Mouse (Mus musculus) heart, embryonic 11.5 days (tissue): ENCODE measurements around the gene Mgrn1. TPM values are rescaled to one million over a fixed set of nuclear protein-coding genes. Genes with fewer than 3 reads are reported as not detected.

Source experiments
- ATAC-seq: fragments of 200-750 bp; cut with Nextera tagmentation; replicated peaks from 2 replicates; pipeline ENCODE4 v1.8.0; 2017; ENCODE audit warnings: moderate library complexity; ENCODE audit not compliant: insufficient number of reproducible peaks, low FRiP score, low TSS enrichment
- H3K27ac ChIP-seq: fragments of 300-500 bp; sonication (generic); 2 replicates; pipeline ENCODE4 v1.5.1; 2014; ENCODE audit warnings: mild to moderate bottlenecking, low read depth, low read length
- H3K27me3 ChIP-seq: fragments of 300-500 bp; sonication (generic); 2 replicates; pipeline ENCODE4 v1.6.1; 2014; ENCODE audit warnings: mild to moderate bottlenecking, low read length, mixed read lengths; ENCODE audit not compliant: control insufficient read depth, insufficient read depth
- H3K36me3 ChIP-seq: fragments of 300-500 bp; sonication (generic); 2 replicates; pipeline ENCODE4 v1.6.1; 2014; ENCODE audit warnings: mild to moderate bottlenecking, low read length, moderate library complexity, mixed read lengths; ENCODE audit not compliant: control insufficient read depth, insufficient read depth
- H3K4me1 ChIP-seq: fragments of 300-500 bp; sonication (generic); 2 replicates; pipeline ENCODE4 v1.6.1; 2014; ENCODE audit warnings: low read length; ENCODE audit not compliant: control insufficient read depth, insufficient read depth
- H3K4me2 ChIP-seq: fragments of 300-500 bp; sonication (generic); 2 replicates; pipeline ENCODE4 v1.6.1; 2014; ENCODE audit warnings: mild to moderate bottlenecking, moderate library complexity
- H3K4me3 ChIP-seq: fragments of 300-500 bp; sonication (generic); 2 replicates; pipeline ENCODE4 v1.5.1; 2014; ENCODE audit warnings: low read depth, low read length
- H3K9ac ChIP-seq: fragments of 300-500 bp; sonication (generic); 2 replicates; pipeline ENCODE4 v1.6.1; 2014; ENCODE audit warnings: mild to moderate bottlenecking, low read depth, low read length, moderate library complexity
- H3K9me3 ChIP-seq: fragments of 300-500 bp; sonication (generic); replicated peaks from 2 replicates; pipeline ENCODE4 v1.6.1; 2016; ENCODE audit warnings: low read length; ENCODE audit not compliant: control insufficient read depth
- WGBS: fragments of 180-500 bp; shearing (Covaris S2); extraction: QIAGEN DNeasy Blood & Tissue Kit; methylation state at CpG from one replicate; pipeline ENCODE4 v1.1.7; 2014; ENCODE audit not compliant: insufficient replicate concordance; 5-methylcytosine and 5-hydroxymethylcytosine counted together
- polyA plus RNA-seq: library from polyadenylated mRNA; unstranded; fragments of >200 nt; fragmentation: Nextera tagmentation; extraction: Ambion mirVana; gene quantifications from 2 replicates; pipeline ENCODE4 v1.2.1, GENCODE M21; 2014

Mgrn1 gene
- polyA plus RNA-seq, 1 experiment from 2014 or later = 96.8 TPM

DNA sequence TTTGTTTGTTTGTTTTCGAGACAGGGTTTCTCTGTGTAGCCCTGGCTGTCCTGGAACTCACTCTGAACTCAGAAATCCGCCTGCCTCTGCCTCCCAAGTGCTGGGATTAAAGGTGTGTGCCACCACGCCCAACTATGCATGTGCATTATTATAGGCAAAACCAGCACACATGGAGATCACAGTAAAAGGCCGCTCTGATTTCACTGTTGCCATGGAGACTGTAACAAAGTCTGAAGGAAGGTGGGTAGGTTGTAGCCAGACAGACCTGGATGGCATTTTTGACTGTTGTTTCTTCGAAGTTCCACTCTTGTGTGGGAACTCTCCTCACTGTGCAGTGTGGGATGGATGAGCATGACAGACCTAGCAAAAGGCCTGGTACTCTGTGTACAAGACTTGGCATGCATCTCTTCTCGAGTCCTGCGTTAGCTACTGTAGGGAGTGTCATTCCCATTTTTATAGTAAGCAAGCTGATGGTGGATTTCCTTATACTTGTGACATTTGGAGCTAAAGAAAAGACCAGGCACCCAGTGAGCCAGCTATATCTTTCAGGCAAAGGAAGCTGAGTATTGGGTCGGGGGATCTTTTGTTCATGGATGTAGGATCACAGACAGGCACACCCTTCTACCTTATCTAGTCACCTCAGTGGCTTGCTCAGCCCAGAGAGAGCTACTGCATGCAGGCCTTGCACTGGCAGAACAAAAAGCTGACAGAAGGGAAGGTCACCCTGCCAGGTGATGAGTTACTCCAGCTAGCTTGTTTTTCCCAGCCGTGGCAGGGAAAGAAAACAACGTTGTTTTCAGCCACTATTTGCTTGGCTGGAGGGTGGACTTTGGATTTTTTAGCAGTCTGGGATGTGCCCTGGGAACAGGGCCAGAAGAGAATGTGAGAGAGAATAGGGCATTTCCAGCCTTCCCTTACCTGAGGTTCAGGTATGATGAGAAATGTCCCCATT lies 4.4 kb upstream of the Mgrn1 start:
- ATAC-seq = no peak
- WGBS = 72% methylated on average over 10 of the region's 10 CpGs
- Histone ChIP-seq H3K4me3 (peak overlapping the region; percentile 87), H3K36me3 (no peaks in the 10 kb centered on the region), H3K27me3 (no peaks in the 10 kb centered on the region), H3K9ac (peak overlapping the region; percentile 96), H3K27ac (peak overlapping the region; percentile 100), H3K4me2 (peak overlapping the region; percentile 93), H3K4me1 (peaks cover 27% of the 10 kb centered on the region), H3K9me3 (no peaks in the 10 kb centered on the region)

DNA sequence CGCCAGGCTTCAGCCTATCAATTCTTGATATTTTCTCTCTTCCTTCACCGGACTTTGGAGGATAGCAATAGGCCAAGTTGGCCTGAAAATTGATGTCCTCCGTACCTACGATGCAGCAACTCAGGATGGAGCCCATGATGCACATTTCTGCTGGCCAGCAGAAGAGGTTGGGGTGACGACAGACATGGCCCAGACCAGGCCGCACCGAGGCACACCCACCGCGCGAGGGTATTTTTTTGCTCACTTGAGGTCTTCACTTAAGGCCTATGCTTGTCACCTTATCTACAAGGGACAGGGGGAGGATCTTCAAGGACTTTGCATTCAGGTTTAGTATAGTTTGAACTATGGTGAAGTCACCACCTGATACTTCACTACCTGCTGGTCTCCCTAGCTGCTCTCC lies 1.1 kb upstream of the Mgrn1 start:
- no peaks in the 10 kb centered on the region for H3K27me3 ChIP-seq
- peak overlapping the region; percentile 93; the same call in 1 of the 2 replicates for H3K27ac ChIP-seq
- H3K9me3 ChIP-seq = no peaks in the 10 kb centered on the region
- peaks cover 36% of the 10 kb centered on the region for H3K4me1 ChIP-seq
- peak overlapping the region; percentile 86 for H3K4me2 ChIP-seq
- no peak overlapping the region for H3K9ac ChIP-seq
- peak overlapping the region; percentile 91; the same call in 1 of the 2 replicates for H3K4me3 ChIP-seq
- H3K36me3 ChIP-seq = no peaks in the 10 kb centered on the region
- WGBS = 53% methylated on average over 10 of the region's 10 CpGs
- no peak for ATAC-seq

DNA sequence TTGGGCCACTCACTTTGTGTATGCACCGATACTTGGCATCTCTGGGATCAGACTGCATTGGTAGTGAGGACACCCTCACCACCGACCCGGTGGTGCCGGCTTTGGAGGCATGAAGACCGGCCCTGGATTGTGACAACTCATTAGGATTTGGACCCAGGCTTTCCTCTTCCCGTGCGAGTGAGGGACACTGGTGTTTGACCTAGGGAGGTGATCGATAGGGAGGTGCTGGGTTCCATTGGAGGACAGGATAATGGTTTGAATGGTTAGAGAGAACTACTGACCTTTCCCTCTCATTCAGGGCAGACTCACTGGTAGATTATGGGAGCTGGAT lies 606 bp downstream of the Mgrn1 start:
- Histone ChIP-seq H3K9me3 (no peaks in the 10 kb centered on the region), H3K27me3 (no peaks in the 10 kb centered on the region), H3K4me3 (peak overlapping the region; percentile 91), H3K9ac (peak overlapping the region; percentile 98), H3K36me3 (no peaks in the 10 kb centered on the region), H3K4me2 (peak overlapping the region; percentile 86), H3K27ac (peak overlapping the region; percentile 93), H3K4me1 (peaks cover 47% of the 10 kb centered on the region)
- 2% methylated on average over 8 of the region's 8 CpGs for WGBS
- ATAC-seq = no peak; the same call in 1 of the 2 replicates

DNA sequence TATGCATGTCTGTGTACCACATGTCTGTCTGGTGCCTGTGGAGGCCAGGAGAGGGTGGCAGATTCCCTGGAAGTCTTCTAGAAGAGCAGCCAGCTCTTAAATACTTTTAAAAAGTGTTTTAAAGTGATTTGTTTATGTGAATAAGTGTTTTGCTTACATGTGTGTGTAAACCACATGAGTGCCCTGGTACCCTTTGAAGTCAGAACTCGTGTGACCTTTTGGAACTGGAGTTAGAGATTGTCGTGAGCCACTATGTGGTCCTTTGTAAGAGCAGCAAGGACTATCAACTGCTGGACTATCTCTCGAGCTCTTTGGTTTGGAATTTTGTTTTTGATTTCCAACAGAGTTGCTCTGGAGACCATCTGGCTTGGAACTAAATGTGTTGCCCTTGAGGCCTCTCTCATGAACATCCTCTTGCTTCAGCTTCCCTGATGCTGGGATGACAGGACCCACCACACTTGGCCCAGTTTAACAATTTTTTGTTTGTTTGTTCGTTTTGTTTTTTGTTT lies 4.2 kb downstream of the Mgrn1 start:
- H3K27me3 ChIP-seq = no peaks in the 10 kb centered on the region
- H3K9ac ChIP-seq = no peak overlapping the region
- no peak overlapping the region for H3K4me3 ChIP-seq
- H3K4me2 ChIP-seq = peak overlapping the region; percentile 6; the same call in 1 of the 2 replicates
- H3K36me3 ChIP-seq = no peaks in the 10 kb centered on the region
- WGBS = 34% methylated on average over 4 of the region's 4 CpGs
- H3K27ac ChIP-seq = peak overlapping the region; percentile 63
- no peaks in the 10 kb centered on the region for H3K9me3 ChIP-seq
- ATAC-seq = no peak
- peaks cover 40% of the 10 kb centered on the region for H3K4me1 ChIP-seq

DNA sequence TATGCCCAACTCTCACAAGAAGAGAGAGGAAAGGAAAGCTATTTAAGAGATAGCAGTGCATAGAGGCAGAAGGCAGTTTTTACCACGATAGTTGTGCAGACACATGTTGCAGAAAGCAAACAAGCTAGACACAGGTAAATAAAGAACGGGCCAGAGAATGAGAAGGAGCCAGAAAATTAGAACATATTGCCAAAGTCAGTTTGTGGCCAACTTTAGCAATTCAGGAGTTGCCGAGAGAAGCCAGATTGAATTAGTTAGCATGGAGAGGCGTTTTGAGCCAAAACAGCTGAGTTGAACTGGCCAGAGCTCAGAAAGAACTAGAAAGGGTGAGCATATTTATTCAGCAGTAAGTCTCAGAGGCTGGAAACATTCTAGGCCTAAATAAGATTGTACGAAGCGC lies 6.1 kb downstream of the Mgrn1 start:
- peaks cover 51% of the 10 kb centered on the region for H3K4me1 ChIP-seq
- H3K27ac ChIP-seq = no peak overlapping the region
- H3K9ac ChIP-seq = no peak overlapping the region
- no peak overlapping the region for H3K4me3 ChIP-seq
- H3K36me3 ChIP-seq = no peaks in the 10 kb centered on the region
- H3K4me2 ChIP-seq = no peak overlapping the region
- H3K9me3 ChIP-seq = no peaks in the 10 kb centered on the region
- no peaks in the 10 kb centered on the region for H3K27me3 ChIP-seq
- ATAC-seq = no peak
- WGBS = 84% methylated on average over 6 of the region's 6 CpGs

DNA sequence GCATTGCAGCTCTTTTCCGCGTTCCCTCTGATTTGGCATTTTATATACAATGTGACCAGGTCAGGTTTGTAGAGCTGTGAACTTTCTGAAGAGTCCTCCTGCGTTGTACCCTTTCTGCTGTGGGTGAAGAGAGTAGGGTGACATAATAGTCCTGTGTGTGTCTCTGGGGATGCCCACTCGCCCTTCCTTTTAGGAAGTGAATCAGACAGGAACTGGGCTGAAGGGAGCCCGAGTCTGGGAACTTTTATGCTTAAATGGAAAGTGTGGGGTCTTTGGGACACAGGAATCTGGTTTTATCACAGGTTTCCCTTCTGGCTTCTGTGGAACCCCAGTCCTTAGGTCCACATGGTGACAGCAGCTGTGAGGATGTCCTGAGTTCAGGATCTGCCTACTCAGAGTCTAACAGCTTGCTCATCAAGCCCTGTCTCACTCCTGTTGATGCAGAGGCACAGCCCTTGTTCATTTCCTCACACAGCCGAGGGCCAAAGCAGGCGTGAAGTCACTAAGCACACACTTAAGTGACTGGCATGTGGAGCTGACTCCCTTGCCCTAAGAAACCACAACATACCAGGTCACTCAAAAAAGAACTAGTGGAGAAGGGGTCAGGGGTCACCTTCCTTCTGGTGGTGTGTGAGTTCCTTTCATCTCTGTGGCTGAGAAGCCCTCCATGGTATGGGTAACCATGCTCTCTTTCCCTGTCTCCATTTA lies 8.3 kb downstream of the Mgrn1 start:
- Histone ChIP-seq H3K4me2 (no peak overlapping the region), H3K27ac (no peak overlapping the region), H3K4me1 (peaks cover 38% of the 10 kb centered on the region), H3K9me3 (no peaks in the 10 kb centered on the region), H3K4me3 (no peak overlapping the region), H3K9ac (no peak overlapping the region), H3K27me3 (no peaks in the 10 kb centered on the region), H3K36me3 (no peaks in the 10 kb centered on the region)
- no peak for ATAC-seq
- WGBS = 67% methylated on average over 7 of the region's 7 CpGs

DNA sequence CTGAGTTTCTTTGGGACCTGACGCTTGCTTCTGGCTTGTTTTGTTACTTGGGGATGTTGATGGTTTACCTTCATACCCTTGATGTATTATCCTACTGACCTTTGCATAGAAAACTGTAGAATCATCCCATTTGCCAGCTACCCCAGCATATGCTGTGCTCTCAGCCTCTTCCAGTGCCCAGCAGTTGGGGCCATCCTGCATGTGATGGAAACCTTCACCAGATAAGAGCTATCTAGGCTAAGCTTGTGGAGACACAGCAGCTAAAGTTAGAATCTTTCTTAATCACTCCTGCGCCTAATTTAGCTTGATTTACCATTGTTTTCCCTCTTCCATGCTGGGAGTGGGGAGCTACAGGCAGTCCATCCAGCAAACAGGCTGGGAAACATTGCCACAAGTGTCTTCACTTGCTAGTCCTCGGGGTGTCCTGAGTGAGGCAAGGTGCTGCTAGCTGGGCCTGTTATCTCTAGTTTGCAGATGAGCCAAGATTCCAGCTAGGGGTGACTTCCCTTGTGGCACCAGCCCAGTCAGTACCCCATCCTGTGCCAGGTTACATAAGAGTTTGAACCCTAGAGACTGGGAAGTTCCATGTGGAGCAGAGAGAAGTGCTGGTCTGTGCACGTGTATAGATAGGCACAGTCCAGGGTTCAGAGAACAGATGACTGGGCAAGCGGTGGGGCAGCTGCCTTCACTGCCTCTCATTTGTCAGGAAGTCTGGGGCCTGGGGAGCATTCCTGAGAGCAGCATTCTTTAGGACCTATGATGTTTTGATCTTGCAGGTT lies 10.4 kb downstream of the Mgrn1 start:
- H3K4me3 ChIP-seq = no peak overlapping the region
- H3K9me3 ChIP-seq = no peaks in the 10 kb centered on the region
- 28% methylated on average over 5 of the region's 5 CpGs for WGBS
- no peaks in the 10 kb centered on the region for H3K27me3 ChIP-seq
- peak overlapping the region; percentile 39 for H3K4me2 ChIP-seq
- peak overlapping the region; percentile 66 for H3K27ac ChIP-seq
- H3K4me1 ChIP-seq = peaks cover 20% of the 10 kb centered on the region
- H3K36me3 ChIP-seq = no peaks in the 10 kb centered on the region
- 0 out of 2 replicates have a peak, but pooled peaks have one; percentile 27 for ATAC-seq
- 0 out of 2 replicates have a peak overlapping the region, but pooled peaks have one; percentile 34 for H3K9ac ChIP-seq

DNA sequence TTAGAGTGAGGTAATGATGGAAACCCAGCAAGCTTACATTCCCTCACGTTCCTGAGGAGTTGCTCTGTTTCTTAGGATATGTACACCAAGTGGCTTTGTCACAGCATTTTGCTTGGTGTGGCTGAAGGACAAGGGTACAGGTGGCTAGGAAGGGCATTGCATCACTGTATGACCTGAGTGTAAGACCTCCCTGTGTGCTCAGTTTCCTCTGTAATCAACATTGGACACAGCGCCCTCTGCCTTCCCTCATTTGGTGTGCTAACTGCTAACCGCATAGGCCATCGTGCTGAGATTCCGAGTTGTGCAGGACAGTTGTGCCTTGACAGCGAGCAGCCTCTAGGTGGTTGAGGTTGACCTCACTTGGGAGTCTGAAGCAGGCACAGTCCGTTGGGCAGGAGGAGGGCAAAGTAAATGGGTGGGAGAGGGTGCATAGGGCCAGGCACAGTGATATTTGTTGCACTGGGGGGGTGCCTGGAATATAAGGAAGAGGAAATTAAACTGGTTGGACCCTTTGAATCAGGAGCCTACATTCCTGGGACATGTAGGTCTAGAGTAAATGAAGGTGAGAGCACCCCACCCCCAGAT lies 11.2 kb downstream of the Mgrn1 start:
- ATAC-seq = 0 out of 2 replicates have a peak, but pooled peaks have one; percentile 31
- Histone ChIP-seq H3K9ac (no peak overlapping the region), H3K9me3 (no peaks in the 10 kb centered on the region), H3K4me3 (no peak overlapping the region), H3K27me3 (no peaks in the 10 kb centered on the region), H3K36me3 (no peaks in the 10 kb centered on the region), H3K27ac (peak overlapping the region; percentile 66), H3K4me2 (no peak overlapping the region), H3K4me1 (peaks cover 18% of the 10 kb centered on the region)
- 48% methylated on average over 7 of the region's 7 CpGs for WGBS
